Mouse (Mus musculus) megakaryocyte, adult 5-6 weeks (primary cell): ENCODE measurements around the gene Hist1h2ae. TPM values are rescaled to one million over a fixed set of nuclear protein-coding genes. Genes with fewer than 3 reads are reported as not detected.
"Not testable (repeated sequence)": the region's sequence is repeated elsewhere in the genome, so short reads cannot be mapped to it uniquely, and the experiment has no call there.

ENCODE experiments used
- ATAC-seq: 2 replicates; pipeline ENCODE4 v1.8.0; 2016; ENCODE audit warnings: mild to moderate bottlenecking, inconsistent platforms; ENCODE audit not compliant: poor library complexity, severe bottlenecking
- total RNA-seq, 2 experiments: library from RNA; stranded (forward) in 1 of 2; stranded (reverse) in 1 of 2; fragments of 153-499, 151-499 nt in 1 of 2; fragments of 221-1000, 200-1000 nt in 1 of 2; gene quantifications; 2 replicates each; pipeline versions ENCODE4 v1.2.3 to v1.2.4; 2015 to 2017

The Hist1h2ae gene
- 8.8 and 9.0 TPM in 2 replicates for total RNA-seq (2015)
- total RNA-seq (2017), result 272 and 274 TPM in 2 replicates

DNA sequence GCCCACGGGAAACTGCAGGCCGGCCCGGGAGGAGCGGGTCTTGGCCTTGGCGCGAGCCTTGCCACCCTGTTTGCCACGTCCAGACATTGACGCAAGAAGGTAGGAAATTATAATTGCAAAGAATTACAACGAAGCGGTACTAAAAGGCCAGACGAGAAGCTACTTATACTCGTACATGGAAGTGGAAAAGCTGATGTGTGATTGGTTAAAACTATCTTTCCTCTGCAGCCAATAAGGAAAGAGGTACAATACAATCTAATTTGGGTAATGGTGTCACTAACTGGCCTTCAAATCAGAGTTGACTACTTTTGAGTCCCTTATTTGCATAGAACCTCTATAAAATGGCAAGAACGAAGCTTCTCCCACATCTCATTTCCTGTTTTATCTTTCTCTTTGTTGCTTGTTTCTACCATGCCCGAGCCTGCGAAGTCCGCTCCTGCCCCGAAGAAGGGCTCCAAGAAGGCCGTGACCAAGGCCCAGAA lies at the start of gene Hist1h2ae, which contains the start of gene Hist1h2bg:
Gene Hist1h2ae (minus strand): TSS at position 199 of the 482 bp plus-strand sequence.
Gene Hist1h2bg (plus strand): TSS at position 375 of the 482 bp plus-strand sequence.
- peak; percentile 83 for ATAC-seq

DNA sequence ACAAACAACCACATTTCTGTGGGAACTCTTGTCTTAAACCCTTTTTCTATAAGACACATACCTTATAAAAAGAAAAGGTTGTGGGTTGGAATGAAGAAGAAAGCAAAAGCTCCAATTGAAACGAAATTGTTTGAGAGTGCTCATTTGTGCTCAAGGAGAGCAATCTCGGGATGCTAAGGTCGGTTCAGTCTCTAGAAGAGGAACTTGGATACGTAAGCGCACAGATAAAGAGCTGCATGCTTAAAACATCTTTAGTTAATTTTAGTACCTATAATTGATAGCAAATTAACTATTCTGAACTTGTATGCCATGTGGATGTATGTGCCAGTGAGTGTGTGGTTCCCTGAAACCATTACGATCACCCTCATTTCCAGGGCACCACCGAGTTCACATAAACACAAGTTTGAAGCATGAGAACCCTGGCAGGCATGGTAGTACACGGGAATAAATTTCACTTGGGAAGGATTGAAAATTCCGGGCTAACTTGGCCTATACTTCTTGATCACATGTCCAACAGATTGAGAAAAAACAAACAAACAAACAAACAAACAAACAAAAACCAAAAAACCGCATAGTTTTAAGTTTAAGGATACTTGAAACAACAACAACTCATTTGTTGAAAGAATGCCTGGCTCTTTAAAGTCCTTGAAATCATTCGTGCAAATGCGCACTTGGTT lies 49.2 kb upstream of the Hist1h2ae start:
- ATAC-seq, result no peak

DNA sequence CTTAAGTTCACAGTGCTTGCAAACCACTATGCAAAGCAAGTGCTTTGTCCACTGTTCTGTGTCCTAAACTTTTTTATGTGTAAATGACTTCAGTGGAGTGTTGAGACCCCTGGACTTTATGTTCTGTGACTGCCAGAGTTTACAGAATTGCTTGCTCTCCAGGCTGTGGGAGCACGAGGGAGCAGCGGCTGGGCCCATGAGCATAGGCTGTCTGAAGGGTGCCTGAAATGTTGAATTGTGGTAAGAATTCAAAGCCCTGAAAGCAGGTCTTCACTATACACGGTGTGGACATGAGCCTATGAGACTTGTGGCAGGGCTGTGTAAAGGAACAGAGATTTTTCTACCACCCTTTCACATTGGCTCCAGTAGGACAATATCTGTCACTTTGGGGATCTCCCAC lies 40.6 kb upstream of the Hist1h2ae start:
- no peak for ATAC-seq

DNA sequence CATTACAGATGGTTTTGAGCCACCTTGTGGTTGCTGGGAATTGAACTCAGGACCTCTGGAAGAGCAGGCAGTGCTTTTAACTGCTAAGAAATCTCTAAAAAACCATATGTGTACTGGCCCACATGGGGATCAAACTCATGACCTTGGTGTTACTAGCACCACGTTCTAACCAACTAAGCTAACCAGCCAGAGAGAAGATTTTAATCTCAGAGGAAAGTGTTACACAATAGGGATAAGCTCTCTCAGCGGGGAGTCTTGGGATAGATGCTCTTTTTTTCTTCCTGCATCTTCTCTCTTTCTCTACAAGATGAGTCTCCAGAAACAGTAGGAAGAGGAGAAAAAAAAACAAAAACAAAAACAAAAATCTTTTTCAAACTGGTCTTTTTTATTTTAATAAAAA lies 39.4 kb upstream of the Hist1h2ae start:
- ATAC-seq, result no peak

DNA sequence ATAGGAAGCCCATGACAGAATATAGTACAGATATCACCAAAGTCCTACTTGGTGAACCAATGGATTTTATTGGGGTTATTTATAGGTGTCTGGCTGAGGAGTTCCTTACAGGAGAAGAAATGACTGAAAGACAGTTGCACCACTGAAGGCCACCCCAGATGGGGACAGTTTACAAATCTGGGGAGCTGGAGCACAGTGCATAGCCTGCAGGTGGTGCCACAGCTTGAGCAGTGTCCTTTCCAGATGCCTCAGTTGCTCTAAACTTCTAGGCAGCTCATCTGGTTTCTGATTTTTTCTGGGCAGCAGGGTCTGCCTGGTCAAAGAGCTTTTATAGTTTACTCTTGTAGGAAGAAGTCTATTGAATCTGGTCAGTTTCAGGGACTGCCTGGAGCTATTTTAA lies 38.8 kb upstream of the Hist1h2ae start:
- no peak for ATAC-seq

DNA sequence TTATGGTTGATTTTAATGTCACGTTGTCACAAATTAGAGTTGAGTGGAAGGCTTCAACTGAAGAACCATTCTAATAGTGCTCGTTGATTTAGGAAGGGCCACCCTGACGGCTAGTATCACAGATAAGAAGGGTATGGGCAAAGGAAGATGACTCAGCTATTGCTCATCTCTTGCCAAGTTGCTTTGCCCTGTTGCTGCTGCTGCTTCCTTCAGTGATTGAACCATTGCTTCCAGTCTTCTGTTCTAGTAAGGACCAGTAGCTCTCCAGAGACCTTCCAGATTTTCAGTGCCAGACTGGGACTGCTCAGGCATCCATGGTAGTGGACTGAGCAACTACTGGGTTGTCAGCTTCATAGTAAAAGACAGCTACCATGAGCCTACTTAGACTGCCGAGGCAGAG lies 38.2 kb upstream of the Hist1h2ae start:
- peak; percentile 35; the same call in 1 of the 2 replicates for ATAC-seq

DNA sequence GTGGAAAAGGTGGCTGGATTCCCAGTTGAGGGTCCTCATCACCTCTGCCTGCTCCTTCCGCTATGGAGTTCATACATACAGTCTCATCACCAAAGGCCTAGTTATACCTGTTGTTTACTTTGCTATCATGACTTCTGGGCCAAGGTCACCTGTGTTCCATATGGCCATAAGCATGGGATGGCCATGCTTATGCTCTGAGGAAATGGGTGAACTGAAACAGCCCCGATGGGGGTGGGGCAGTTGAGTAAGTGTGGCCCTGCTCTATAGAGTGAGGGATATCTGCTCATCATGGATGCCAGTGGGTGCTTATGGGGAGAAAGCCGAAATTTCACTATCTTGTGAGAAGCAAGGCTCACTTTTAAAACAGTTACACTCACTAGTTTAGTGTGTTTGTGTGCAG lies 34.0 kb upstream of the Hist1h2ae start:
- no peak for ATAC-seq

DNA sequence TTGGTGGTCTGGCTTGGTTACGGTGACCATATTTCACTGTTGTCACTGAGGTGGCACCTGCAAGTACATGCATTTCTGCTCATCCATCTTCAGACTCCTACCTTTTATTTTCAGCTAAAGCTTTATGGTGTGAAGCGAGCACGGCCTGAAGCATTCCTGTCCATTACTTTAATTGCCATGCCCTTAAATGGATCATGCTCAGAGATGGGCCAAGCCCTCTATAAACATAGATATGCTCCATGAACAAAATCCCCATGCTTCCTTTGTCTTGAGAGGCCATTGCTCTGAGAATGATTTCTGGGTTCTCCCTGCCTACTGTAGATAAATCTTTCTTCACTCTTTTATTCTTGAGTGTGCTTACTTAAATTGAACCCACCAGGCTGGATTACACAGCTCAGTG lies 33.4 kb upstream of the Hist1h2ae start:
- ATAC-seq, result no peak

DNA sequence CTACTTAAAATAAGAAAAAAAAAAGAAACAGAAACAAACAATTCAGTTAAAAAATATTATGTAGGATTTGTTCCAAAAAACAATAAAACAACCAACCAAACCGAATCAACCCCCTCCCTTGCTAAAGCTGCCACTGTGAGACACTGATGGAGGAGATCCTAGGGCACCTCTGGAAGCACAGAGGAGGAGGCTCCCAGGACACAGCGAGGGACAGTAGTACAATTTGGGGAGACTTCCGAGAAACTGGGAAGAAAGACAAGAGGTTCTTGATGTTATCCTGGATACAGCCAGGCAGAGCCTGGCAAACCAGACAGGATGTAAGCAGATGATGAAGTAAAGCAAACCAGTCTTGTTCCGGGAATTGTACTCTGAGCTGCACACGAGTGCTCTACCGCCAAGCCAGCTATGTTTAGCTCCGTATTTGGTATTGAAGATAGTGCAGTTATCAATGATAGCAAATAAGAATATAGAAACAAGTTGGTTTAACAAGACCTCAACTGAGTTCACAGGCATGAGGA lies 32.2 kb upstream of the Hist1h2ae start:
- ATAC-seq, result no peak

DNA sequence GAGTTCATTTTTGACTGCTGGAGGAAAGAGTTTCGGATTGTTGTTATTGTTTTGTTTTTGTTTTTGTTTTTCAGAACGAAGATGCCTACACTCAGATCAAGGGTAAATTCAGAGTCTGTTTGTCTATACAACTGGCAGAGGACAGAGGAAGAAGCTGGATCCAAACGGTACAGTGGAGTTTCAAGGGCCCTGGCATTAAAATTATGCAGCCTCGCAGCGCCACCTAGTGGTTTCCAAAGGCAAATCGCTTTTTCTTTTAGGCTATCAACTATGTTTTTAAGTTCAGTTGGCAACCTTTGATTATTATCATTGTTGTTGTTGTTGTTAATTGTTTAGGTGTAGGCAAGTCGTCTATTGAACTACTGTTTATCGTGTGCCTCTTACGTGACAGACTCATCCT lies 26.9 kb upstream of the Hist1h2ae start:
- ATAC-seq, result peak; percentile 80

DNA sequence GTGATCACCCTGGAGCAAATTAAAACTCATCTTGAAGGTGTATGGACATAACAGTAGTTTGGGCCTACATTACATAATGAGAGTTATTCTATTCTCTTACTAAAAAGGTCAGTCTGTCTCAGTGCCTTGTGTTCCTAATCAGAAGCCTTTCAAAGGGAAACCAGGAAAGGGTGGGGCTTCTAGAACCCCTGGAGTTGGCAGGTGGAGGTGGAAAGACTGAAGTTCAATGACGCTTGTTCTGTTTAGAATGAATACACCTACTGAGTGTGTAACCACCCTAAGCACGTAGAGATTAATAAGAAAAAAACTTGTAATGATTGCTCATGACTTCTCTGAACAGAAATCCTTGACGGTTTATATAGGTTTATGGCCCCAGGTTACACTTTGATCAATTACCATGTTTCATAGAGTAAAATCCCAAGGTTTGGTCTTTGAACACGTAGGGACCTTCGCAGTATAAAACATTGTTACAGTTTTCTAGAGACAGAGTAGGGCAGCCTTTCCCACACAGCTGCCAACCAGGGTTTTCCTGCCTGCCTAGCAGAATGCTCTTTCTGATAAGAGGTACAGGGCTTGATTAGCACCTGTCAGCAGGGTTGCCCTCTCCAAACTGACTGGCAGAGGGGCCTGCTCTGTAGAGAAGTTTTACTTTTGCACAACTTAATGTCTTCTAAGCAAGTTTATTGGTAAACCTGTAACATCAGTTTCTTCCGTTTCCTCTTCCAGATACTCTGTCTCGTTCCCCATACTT lies 24.8 kb upstream of the Hist1h2ae start:
- ATAC-seq, result no peak

DNA sequence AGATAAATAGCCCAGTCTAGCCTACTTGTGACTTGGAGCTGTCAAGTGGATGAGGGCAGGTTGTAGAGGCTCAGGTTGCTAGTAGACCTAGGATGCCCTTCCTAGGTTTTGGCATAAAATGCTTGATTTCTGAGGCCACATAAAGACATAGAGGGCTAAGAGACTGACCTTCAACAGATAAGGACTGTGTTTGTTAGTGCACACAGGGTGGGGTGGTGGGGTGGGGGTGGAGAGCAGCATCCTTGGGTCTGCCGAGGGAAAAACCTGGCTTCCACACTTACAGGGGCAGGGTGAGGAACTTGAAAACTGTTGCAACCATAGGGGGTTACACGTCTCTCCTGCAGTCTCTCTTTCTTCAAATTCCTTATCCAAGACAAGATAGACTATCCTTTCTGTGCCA lies 24.2 kb upstream of the Hist1h2ae start:
- no peak for ATAC-seq

DNA sequence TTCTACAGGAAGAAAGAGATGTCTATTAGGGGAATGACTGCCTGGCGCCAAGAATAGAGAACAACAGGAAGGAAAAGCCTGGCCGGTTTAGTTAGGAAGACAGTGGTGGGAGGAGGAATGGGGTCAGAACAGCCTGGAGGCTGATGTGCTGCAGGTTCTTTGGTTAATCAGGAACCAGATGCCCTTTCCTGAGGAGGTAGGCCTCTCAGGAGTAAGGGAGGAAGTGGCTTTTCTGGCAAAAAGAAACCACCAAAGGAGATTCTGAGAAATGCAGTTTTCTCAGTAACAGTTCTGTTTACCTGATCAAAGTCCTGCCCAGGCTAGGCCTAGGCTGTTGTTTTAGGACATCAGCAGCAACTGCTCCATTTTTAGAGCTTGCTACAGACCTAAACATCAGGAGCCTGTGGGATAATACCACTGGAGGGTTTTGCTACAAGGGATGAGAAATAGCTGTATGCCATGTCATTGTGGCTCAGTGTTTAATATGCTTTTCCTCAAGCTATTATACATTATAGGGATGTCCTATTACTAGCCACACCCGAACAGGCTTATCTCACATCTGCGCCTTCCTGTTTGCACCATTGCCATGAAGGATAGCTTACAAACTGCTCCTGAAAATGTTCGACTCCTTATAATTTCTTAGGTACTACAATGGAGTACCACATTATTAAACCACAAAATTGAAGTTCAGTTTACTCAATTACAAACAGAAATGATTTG lies 22.2 kb upstream of the Hist1h2ae start:
- ATAC-seq, result no peak

DNA sequence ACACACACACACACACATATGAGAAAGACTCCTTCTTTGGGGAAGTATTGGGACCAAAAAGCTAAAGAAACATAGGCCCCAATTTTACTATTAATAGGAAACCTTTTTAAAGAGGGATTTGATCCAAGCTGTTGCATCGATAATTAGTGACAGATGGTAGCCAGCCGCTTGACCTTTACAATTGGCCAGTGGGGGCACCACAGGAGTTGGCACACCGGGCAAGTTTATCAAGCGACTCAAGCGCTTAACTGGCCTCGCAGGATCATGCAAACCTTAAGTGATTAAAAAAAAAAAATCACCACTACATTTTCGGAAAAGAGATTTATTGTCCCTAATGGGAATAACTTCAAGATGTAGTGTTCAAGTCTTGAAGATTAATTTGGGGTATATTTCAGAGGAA lies 21.6 kb upstream of the Hist1h2ae start:
- no peak for ATAC-seq

DNA sequence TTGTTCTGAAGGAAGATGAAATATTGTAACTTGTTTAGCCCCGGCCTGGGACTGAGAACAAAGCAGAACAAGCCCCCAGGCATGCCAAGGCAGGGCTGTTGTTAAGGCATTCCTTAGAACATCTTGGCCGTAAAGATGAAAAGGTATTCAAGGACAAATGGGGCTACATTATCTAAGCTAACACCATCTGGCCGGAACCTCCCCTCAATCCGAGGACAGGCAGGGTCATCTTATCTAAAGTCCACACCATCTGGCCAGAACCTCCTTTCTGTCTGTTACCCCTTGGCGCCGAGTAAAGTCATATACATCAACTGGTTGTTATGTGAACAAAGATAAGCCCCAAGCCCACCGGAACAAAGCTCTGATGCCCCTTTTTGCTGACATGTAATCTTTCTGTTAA lies 20.9 kb upstream of the Hist1h2ae start:
- not testable (repeated sequence) for ATAC-seq

DNA sequence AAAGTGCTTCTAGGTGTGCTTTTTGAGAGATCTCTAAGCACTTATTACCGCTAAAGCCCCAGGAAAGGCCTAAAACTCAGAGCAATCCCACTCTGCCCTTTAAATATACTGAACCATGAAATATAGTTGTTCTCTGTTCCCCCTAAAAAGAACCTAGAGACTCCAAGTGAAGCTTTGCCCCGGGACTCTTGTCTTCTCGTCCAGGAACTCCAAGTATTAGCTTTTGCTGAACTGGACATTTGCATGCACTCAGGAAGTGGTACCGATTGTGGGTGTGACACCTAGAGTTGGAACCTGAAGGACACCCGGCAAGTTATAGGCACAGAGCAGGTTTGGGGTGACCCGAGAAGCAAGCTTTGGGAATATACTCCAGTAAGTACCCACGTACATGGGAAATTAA lies 20.2 kb upstream of the Hist1h2ae start:
- no peak for ATAC-seq

DNA sequence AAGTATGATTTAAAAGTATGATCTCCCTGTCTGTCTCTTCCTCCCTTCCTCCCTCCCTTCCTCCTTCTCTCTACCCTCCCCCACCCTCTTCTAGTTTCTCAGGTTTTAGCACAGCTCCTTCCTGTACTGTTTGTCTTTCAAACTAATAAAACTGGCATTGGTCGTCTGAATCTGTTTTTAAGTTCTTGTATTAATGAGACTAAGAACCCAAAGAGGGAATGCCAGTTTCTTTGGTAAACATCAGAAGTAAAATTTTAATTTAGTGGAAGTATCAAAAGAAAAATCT lies 15.9 kb upstream of the Hist1h2ae start:
- no peak for ATAC-seq

DNA sequence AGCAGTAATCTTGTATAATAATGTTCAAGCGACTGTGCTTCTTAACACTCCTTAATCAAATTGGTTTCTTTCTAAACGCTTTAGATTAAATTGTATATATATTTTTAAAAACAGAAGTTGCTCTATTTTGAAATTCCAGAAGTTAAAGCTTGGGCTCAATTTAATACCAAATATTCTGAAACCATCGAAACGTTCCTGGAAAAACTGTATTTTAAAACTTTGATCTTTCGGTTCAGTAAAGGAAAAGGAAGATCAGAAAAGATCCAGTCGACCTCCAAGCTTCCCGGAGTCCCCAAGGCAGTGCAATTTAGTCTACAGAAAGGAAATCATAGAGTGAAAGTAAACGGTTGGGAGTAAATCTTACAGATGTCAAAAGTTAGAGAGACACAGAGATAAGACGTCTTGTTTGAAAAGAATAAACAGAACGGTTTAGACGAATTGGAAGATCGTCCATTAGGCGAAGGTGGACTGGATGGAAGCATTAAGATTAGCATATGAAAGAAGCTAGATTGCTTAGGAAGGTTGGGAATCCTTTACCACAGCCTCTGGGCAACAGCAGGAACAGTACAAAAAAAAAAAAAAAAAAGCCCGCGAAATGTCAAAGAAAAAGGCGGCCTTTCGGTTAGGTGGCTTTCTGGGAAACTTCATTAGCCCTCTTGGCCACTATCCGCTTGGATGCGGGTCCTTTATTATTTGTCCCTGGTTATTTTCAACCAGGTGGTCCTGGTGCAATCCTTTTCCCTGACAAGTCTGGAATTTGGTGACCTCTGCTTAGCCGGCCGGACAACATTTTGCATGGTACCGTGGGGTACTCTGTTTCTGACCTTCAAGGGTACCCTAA lies 15.3 kb upstream of the Hist1h2ae start:
- no peak for ATAC-seq

DNA sequence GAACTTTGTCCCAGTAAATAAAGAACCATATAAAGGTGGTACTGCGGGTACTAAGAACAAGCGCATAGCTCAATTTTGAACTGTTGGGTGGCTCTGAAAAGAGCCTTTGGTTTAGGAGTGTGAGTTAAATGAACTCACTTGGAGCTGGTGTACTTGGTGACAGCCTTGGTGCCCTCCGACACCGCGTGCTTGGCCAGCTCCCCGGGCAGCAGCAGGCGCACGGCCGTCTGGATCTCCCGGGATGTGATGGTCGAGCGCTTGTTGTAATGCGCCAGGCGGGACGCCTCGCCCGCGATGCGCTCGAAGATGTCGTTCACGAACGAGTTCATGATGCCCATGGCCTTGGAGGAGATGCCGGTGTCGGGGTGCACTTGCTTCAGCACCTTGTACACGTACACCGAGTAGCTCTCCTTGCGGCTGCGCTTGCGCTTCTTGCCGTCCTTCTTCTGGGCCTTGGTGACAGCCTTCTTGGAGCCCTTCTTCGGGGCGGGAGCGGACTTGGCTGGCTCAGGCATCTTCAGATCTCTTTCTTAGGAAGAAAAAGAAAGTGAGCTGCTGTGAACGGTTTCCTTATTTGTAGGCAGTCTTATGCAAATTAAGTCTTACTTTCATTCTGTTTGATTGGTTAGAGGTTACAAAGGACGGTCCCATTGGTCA lies 14.6 kb upstream of the Hist1h2ae start:
- ATAC-seq, result peak; percentile 73

DNA sequence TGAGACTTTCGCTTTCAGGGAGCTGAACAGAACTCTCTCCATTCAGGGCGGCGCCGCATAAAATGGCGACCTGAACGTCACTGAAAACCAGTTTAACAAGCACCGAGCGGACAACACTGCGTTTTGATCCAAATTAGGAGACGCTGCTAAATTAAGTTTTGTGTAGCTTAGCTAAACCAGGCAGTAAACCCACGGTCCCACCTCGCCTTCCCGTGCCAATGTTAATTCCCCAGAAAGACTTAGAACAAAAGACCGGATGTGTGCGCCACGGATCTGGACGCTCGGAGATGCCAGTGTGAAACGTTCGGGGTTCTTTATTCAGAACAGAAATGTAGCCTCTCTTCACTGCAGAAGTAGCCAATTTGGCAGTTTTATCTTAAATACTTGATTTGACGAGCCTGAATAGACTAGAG lies 14.0 kb upstream of the Hist1h2ae start:
- ATAC-seq, result peak; percentile 36
